Mouse (Mus musculus) heart, embryonic 10.5 days (tissue): ENCODE results near the gene Igfbp3. TPM values are rescaled to one million over a fixed set of nuclear protein-coding genes. Genes with fewer than 3 reads are reported as not detected.

ENCODE experiments used
- polyA plus RNA-seq: library from polyadenylated mRNA; unstranded; fragments of >200 nt; fragmentation: Nextera tagmentation; extraction: Ambion mirVana; gene quantifications from 2 replicates; pipeline ENCODE4 v1.2.1, GENCODE M21; 2016

The Igfbp3 gene
- polyA plus RNA-seq, 1 experiment from 2014 or later: 25.9 TPM

Other genes with a start within 250 kb of the Igfbp3 start
- gene Adcy1, start 150.4 kb downstream of the Igfbp3 start, polyA plus RNA-seq: 1.9 and 2.0 TPM in 2 replicates
- gene Gm11985, start 25.4 kb downstream of the Igfbp3 start, polyA plus RNA-seq: 0.21 TPM in 1 of 2 replicates, not detected in the other
- gene Igfbp1, start 16.1 kb downstream of the Igfbp3 start, polyA plus RNA-seq: 0.15 and 4.3 TPM in 2 replicates